Mouse (Mus musculus): ENCODE measurements around the gene Gm20458. TPM values are rescaled to one million over a fixed set of nuclear protein-coding genes. Genes with fewer than 3 reads are reported as not detected.

Gm20458 gene
- polyA plus RNA-seq, 1 experiment from 2014 or later = 3.2 TPM

GRCm38 (mm10) chr2:164507811-164508210 is 47.0 kb downstream of the Gm20458 start:
- Histone ChIP-seq H3K4me2 (ENCODE audit: low read depth, low read length, severe bottlenecking) (no peak overlapping the region), H3K4me1 (replicated peaks; ENCODE audit: control insufficient read depth, insufficient read depth, low read length) (no peaks in the 10 kb centered on the region), H3K4me3 (ENCODE audit: low read depth, low read length) (no peak overlapping the region), H3K9ac (ENCODE audit: low read length) (no peak overlapping the region), H3K27ac (ENCODE audit: low read depth, low read length) (no peak overlapping the region), H3K36me3 (ENCODE audit: control insufficient read depth, insufficient read depth, low read length) (peaks cover 16% of the 10 kb centered on the region), H3K9me3 (ENCODE audit: control insufficient read depth, low read length) (peaks cover 3% of the 10 kb centered on the region; the same call in 1 of the 2 replicates), H3K27me3 (ENCODE audit: control insufficient read depth, insufficient read depth, low read length) (no peaks in the 10 kb centered on the region)
- WGBS = 81% methylated on average over 19 of the region's 19 CpGs
- ATAC-seq (replicated peaks; ENCODE audit: low FRiP score) (no peak), DNase-seq (ENCODE audit: low spot score) (no peak)

GRCm38 (mm10) chr2:164510621-164511190 is 49.9 kb downstream of the Gm20458 start:
- no peak for ATAC-seq (replicated peaks; ENCODE audit: low FRiP score)
- Histone ChIP-seq H3K27ac (ENCODE audit: low read depth, low read length) (no peak overlapping the region), H3K9ac (ENCODE audit: low read length) (no peak overlapping the region), H3K4me3 (ENCODE audit: low read depth, low read length) (no peak overlapping the region), H3K4me1 (replicated peaks; ENCODE audit: control insufficient read depth, insufficient read depth, low read length) (no peaks in the 10 kb centered on the region), H3K36me3 (ENCODE audit: control insufficient read depth, insufficient read depth, low read length) (peaks cover 2% of the 10 kb centered on the region; the same call in 1 of the 2 replicates), H3K4me2 (ENCODE audit: low read depth, low read length, severe bottlenecking) (no peak overlapping the region), H3K9me3 (ENCODE audit: control insufficient read depth, low read length) (no peaks in the 10 kb centered on the region), H3K27me3 (ENCODE audit: control insufficient read depth, insufficient read depth, low read length) (no peaks in the 10 kb centered on the region)
- DNase-seq (ENCODE audit: low spot score) = no peak
- WGBS = 45% methylated on average over 5 of the region's 5 CpGs

GRCm38 (mm10) chr2:164512121-164512909 is 51.5 kb downstream of the Gm20458 start:
- Histone ChIP-seq H3K27me3 (ENCODE audit: control insufficient read depth, insufficient read depth, low read length) (no peaks in the 10 kb centered on the region), H3K36me3 (ENCODE audit: control insufficient read depth, insufficient read depth, low read length) (no peaks in the 10 kb centered on the region), H3K9me3 (ENCODE audit: control insufficient read depth, low read length) (no peaks in the 10 kb centered on the region), H3K4me3 (ENCODE audit: low read depth, low read length) (no peak overlapping the region), H3K9ac (ENCODE audit: low read length) (no peak overlapping the region), H3K4me1 (replicated peaks; ENCODE audit: control insufficient read depth, insufficient read depth, low read length) (no peaks in the 10 kb centered on the region), H3K4me2 (ENCODE audit: low read depth, low read length, severe bottlenecking) (no peak overlapping the region), H3K27ac (ENCODE audit: low read depth, low read length) (no peak overlapping the region)
- ATAC-seq (replicated peaks; ENCODE audit: low FRiP score) = no peak
- no peak for DNase-seq (ENCODE audit: low spot score)
- 70% methylated on average over 11 of the region's 14 CpGs for WGBS

GRCm38 (mm10) chr2:164513389-164513788 is 52.6 kb downstream of the Gm20458 start:
- ATAC-seq (replicated peaks; ENCODE audit: low FRiP score) (no peak), DNase-seq (ENCODE audit: low spot score) (no peak)
- no peaks in the 10 kb centered on the region for H3K9me3 ChIP-seq (ENCODE audit: control insufficient read depth, low read length)
- WGBS = 76% methylated on average over 8 of the region's 8 CpGs
- H3K4me3 ChIP-seq (ENCODE audit: low read depth, low read length) = no peak overlapping the region
- H3K4me2 ChIP-seq (ENCODE audit: low read depth, low read length, severe bottlenecking) = no peak overlapping the region
- no peak overlapping the region for H3K27ac ChIP-seq (ENCODE audit: low read depth, low read length)
- no peak overlapping the region for H3K9ac ChIP-seq (ENCODE audit: low read length)
- no peaks in the 10 kb centered on the region for H3K27me3 ChIP-seq (ENCODE audit: control insufficient read depth, insufficient read depth, low read length)
- no peaks in the 10 kb centered on the region for H3K4me1 ChIP-seq (replicated peaks; ENCODE audit: control insufficient read depth, insufficient read depth, low read length)
- H3K36me3 ChIP-seq (ENCODE audit: control insufficient read depth, insufficient read depth, low read length) = no peaks in the 10 kb centered on the region

GRCm38 (mm10) chr2:164514916-164515315 is 54.1 kb downstream of the Gm20458 start:
- 68% methylated on average over 3 of the region's 3 CpGs for WGBS
- H3K27ac ChIP-seq (ENCODE audit: low read depth, low read length) = no peak overlapping the region
- no peak overlapping the region for H3K9ac ChIP-seq (ENCODE audit: low read length)
- DNase-seq (ENCODE audit: low spot score) (no peak), ATAC-seq (replicated peaks; ENCODE audit: low FRiP score) (no peak)
- no peak overlapping the region for H3K4me3 ChIP-seq (ENCODE audit: low read depth, low read length)
- no peaks in the 10 kb centered on the region for H3K4me1 ChIP-seq (replicated peaks; ENCODE audit: control insufficient read depth, insufficient read depth, low read length)
- H3K36me3 ChIP-seq (ENCODE audit: control insufficient read depth, insufficient read depth, low read length) = no peaks in the 10 kb centered on the region
- no peaks in the 10 kb centered on the region for H3K27me3 ChIP-seq (ENCODE audit: control insufficient read depth, insufficient read depth, low read length)
- no peak overlapping the region for H3K4me2 ChIP-seq (ENCODE audit: low read depth, low read length, severe bottlenecking)
- no peaks in the 10 kb centered on the region for H3K9me3 ChIP-seq (ENCODE audit: control insufficient read depth, low read length)

- 82% methylated on average over 9 of the region's 9 CpGs for WGBS
- no peaks in the 10 kb centered on the region for H3K27me3 ChIP-seq (ENCODE audit: control insufficient read depth, insufficient read depth, low read length)
Observed at GRCm38 (mm10) chr2:164515897-164516296, 55.1 kb downstream of the Gm20458 start.

GRCm38 (mm10) chr2:164516592-164516991 is 55.8 kb downstream of the Gm20458 start:
- Histone ChIP-seq H3K27me3 (ENCODE audit: control insufficient read depth, insufficient read depth, low read length) (no peaks in the 10 kb centered on the region), H3K4me2 (ENCODE audit: low read depth, low read length, severe bottlenecking) (no peak overlapping the region), H3K4me3 (ENCODE audit: low read depth, low read length) (no peak overlapping the region), H3K4me1 (replicated peaks; ENCODE audit: control insufficient read depth, insufficient read depth, low read length) (no peaks in the 10 kb centered on the region), H3K9me3 (ENCODE audit: control insufficient read depth, low read length) (no peaks in the 10 kb centered on the region), H3K36me3 (ENCODE audit: control insufficient read depth, insufficient read depth, low read length) (no peaks in the 10 kb centered on the region), H3K27ac (ENCODE audit: low read depth, low read length) (no peak overlapping the region), H3K9ac (ENCODE audit: low read length) (no peak overlapping the region)
- WGBS = 92% methylated on average over 11 of the region's 11 CpGs
- DNase-seq (ENCODE audit: low spot score) (no peak), ATAC-seq (replicated peaks; ENCODE audit: low FRiP score) (no peak)

More at GRCm38 (mm10) chr2:164515897-164516296, 55.1 kb downstream of the Gm20458 start:
- DNase-seq (ENCODE audit: low spot score) (no peak), ATAC-seq (replicated peaks; ENCODE audit: low FRiP score) (no peak)
- H3K36me3 ChIP-seq (ENCODE audit: control insufficient read depth, insufficient read depth, low read length) = no peaks in the 10 kb centered on the region
- H3K4me2 ChIP-seq (ENCODE audit: low read depth, low read length, severe bottlenecking) = no peak overlapping the region
- no peak overlapping the region for H3K9ac ChIP-seq (ENCODE audit: low read length)
- no peak overlapping the region for H3K27ac ChIP-seq (ENCODE audit: low read depth, low read length)
- H3K4me3 ChIP-seq (ENCODE audit: low read depth, low read length) = no peak overlapping the region
- H3K9me3 ChIP-seq (ENCODE audit: control insufficient read depth, low read length) = no peaks in the 10 kb centered on the region
- no peaks in the 10 kb centered on the region for H3K4me1 ChIP-seq (replicated peaks; ENCODE audit: control insufficient read depth, insufficient read depth, low read length)

GRCm38 (mm10) chr2:164517485-164518221 is 56.9 kb downstream of the Gm20458 start:
- Histone ChIP-seq H3K9me3 (ENCODE audit: control insufficient read depth, low read length) (no peaks in the 10 kb centered on the region), H3K27ac (ENCODE audit: low read depth, low read length) (no peak overlapping the region), H3K4me1 (replicated peaks; ENCODE audit: control insufficient read depth, insufficient read depth, low read length) (no peaks in the 10 kb centered on the region), H3K36me3 (ENCODE audit: control insufficient read depth, insufficient read depth, low read length) (no peaks in the 10 kb centered on the region), H3K4me3 (ENCODE audit: low read depth, low read length) (no peak overlapping the region), H3K9ac (ENCODE audit: low read length) (no peak overlapping the region), H3K4me2 (ENCODE audit: low read depth, low read length, severe bottlenecking) (no peak overlapping the region), H3K27me3 (ENCODE audit: control insufficient read depth, insufficient read depth, low read length) (no peaks in the 10 kb centered on the region)
- DNase-seq (ENCODE audit: low spot score) (peak; percentile 82), ATAC-seq (replicated peaks; ENCODE audit: low FRiP score) (no peak)
- 37% methylated on average over 10 of the region's 10 CpGs for WGBS

Measured in forebrain, embryonic 11.5 days (tissue).